Mouse (Mus musculus): ENCODE measurements around the gene Blm.

DNA sequence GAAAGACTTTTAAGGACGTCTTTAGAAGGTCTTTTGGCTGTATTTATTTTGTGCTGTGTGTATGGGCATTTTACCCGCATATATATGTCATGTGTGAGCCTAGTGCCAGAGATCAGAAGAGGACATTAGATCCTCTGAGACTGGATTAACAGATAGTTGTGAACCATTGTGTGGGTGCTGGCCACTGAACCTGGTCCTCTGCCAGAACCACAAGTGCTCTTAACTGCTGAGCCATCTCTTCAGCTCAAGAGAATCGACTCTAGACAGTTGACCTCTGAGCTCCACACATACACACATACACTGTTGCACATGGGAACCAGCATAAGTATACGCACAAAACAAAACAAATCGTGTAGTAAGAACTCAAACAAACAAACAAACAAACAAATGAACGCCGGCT lies 98.3 kb downstream of the Blm start:
- TF ChIP-seq POLR2A (IDR thresholded peaks at IDR 0.05; ENCODE audit: low read depth, low read length): no peak
- no peak for TF ChIP-seq EP300 (IDR thresholded peaks at IDR 0.05; ENCODE audit: low read length)
- no peak for TF ChIP-seq ZKSCAN1 (IDR thresholded peaks at IDR 0.05; ENCODE audit: borderline replicate concordance, low read depth, low read length)
- no peak for TF ChIP-seq CTCF (conservative IDR thresholded peaks at IDR 0.05 in 1 of 2, IDR thresholded peaks at IDR 0.05 in 1 of 2; ENCODE audit: low read depth in 2 of 2, low read length in 2 of 2)
- TF ChIP-seq HCFC1 (IDR thresholded peaks at IDR 0.05; ENCODE audit: low read depth, low read length): no peak

Data from CH12.LX (cell line).